Mouse (Mus musculus) stomach, embryonic 14.5 days (tissue): Measurements from ENCODE around the gene Cbln4. TPM values are rescaled to one million over a fixed set of nuclear protein-coding genes. Genes with fewer than 3 reads are reported as not detected.
A peak's percentile ranks its signal among the peaks of the same experiment; 100 is the strongest.

Source experiments
- ATAC-seq: fragments of 200-750 bp; cut with Nextera tagmentation; 2 replicates; pipeline ENCODE4 v1.8.0; 2017; ENCODE audit warnings: low read depth, moderate TSS enrichment; ENCODE audit not compliant: insufficient number of reproducible peaks, insufficient read depth, low FRiP score
- H3K27ac ChIP-seq: fragments of 300-500 bp; sonication (generic); 2 replicates; pipeline ENCODE4 v1.5.1; 2014; ENCODE audit warnings: mild to moderate bottlenecking, low read length, moderate library complexity, mixed read lengths
- H3K27me3 ChIP-seq: fragments of 300-500 bp; sonication (generic); 2 replicates; pipeline ENCODE4 v1.6.1; 2014; ENCODE audit warnings: low read length, control low read depth, mixed read lengths; ENCODE audit not compliant: control insufficient read depth, insufficient read depth
- H3K36me3 ChIP-seq: fragments of 300-500 bp; sonication (generic); 2 replicates; pipeline ENCODE4 v1.6.1; 2014; ENCODE audit warnings: mild to moderate bottlenecking, control low read depth, low read length, moderate library complexity, mixed read lengths; ENCODE audit not compliant: control insufficient read depth, insufficient read depth
- H3K4me1 ChIP-seq: fragments of 300-500 bp; sonication (generic); 2 replicates; pipeline ENCODE4 v1.6.1; 2014; ENCODE audit warnings: low read length, control low read depth, mixed read lengths; ENCODE audit not compliant: control insufficient read depth, insufficient read depth
- H3K4me2 ChIP-seq: fragments of 300-500 bp; sonication (generic); replicated peaks from 2 replicates; pipeline ENCODE4 v1.6.1; 2014; ENCODE audit warnings: low read depth, low read length, control low read depth
- H3K4me3 ChIP-seq: fragments of 300-500 bp; sonication (generic); 2 replicates; pipeline ENCODE4 v1.5.1; 2014; ENCODE audit warnings: low read depth, low read length, control low read depth
- H3K9ac ChIP-seq: fragments of 300-500 bp; sonication (generic); replicated peaks from 2 replicates; pipeline ENCODE4 v1.6.1; 2014; ENCODE audit warnings: low read depth, mild to moderate bottlenecking, control low read depth, low read length, moderate library complexity, mixed read lengths
- H3K9me3 ChIP-seq: fragments of 300-500 bp; sonication (generic); 2 replicates; pipeline ENCODE4 v1.6.1; 2016; ENCODE audit warnings: low read depth, low read length, control low read depth; ENCODE audit not compliant: control insufficient read depth
- WGBS: fragments of 180-500 bp; shearing (Covaris S2); extraction: QIAGEN DNeasy Blood & Tissue Kit; methylation state at CpG from one replicate; pipeline ENCODE4 v1.1.7; 2014; 5-methylcytosine and 5-hydroxymethylcytosine counted together
- polyA plus RNA-seq: library from polyadenylated mRNA; unstranded; fragments of >200 nt; fragmentation: Nextera tagmentation; extraction: Ambion mirVana; gene quantifications from 2 replicates; pipeline ENCODE4 v1.2.1, GENCODE M21; 2014

The Cbln4 gene
- polyA plus RNA-seq = 0.31 and 0.38 TPM in 2 replicates

DNA sequence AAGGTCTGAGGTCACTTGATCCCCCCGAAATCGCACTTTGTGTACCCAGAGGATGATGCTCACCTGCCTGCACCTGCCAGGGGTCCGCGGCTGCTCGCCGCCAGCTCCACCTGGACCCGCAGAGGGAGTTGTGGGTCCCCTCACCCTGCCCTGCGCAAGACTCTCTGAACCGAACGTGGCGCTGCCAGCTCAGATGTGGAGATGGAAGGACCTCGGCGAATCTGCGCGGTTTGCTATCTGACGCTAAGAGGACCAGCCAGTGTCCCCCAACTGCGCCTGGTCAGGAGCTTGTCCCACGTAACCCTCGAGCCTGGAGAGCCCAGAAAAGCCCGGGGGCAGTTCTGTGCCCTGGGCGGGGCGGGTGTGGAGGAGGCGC, at the start of gene Cbln4:
Cbln4 (minus strand) TSS at position 232 of the 376 bp plus-strand sequence.
- Histone ChIP-seq H3K9me3 (no peaks in the 10 kb centered on the region), H3K4me1 (no peaks in the 10 kb centered on the region), H3K27ac (no peak within 1 kb of the TSS), H3K27me3 (peaks cover 29% of the 10 kb centered on the region), H3K4me2 (peak within 1 kb of the TSS; percentile 37), H3K36me3 (no peaks in the 10 kb centered on the region), H3K9ac (no peak within 1 kb of the TSS), H3K4me3 (peak within 1 kb of the TSS; percentile 17)
- under 1% methylated on average over 23 of the region's 23 CpGs for WGBS
- no peak for ATAC-seq

DNA sequence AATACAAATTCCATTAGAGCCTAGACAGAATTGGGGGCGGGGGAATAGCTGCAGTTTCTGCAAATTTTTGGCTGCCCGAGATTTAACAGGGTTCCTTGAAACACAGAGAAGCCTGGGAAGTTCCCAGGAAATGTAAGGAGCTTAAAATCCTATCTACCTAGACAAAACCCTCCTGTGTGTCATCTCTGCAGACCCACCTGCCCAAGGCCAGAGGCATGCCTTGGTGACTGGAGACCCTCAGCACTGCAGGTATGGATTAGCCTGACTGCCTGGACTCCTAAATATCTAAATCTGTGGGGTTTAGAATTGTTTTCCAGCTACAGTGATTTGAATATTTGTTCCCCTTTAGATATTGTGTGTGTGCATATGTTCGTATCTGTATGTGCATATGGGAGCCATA, 35.3 kb upstream of the Cbln4 start:
- H3K36me3 ChIP-seq = no peaks in the 10 kb centered on the region
- no peaks in the 10 kb centered on the region for H3K27me3 ChIP-seq
- peaks cover 2% of the 10 kb centered on the region; the same call in 1 of the 2 replicates for H3K4me1 ChIP-seq
- no peak for ATAC-seq
- H3K4me3 ChIP-seq = no peak overlapping the region
- no peak overlapping the region for H3K4me2 ChIP-seq
- no peak overlapping the region for H3K27ac ChIP-seq
- no peaks in the 10 kb centered on the region for H3K9me3 ChIP-seq
- 49% methylated on average over 3 of the region's 3 CpGs for WGBS
- H3K9ac ChIP-seq = no peak overlapping the region

DNA sequence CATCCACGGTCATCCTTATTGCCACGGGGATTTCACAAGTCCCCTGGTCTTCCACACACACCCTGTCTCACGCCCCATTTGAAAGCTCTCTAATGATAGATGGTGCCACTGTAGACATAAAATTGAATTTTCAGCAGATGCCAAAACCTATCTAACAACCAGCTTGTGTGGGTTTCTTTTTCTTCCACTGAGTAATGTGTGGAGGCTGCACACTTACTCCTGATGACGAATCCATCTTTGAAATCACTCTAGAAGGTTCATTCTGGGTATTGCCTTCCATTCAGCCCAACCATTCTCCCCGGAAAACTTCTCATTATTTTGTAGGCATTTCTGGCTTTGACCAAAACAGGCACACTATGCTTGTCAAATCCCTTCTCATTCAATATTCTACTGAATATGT, 33.0 kb upstream of the Cbln4 start:
- H3K4me1 ChIP-seq = peaks cover 3% of the 10 kb centered on the region; the same call in 1 of the 2 replicates
- H3K27me3 ChIP-seq = no peaks in the 10 kb centered on the region
- H3K36me3 ChIP-seq = no peaks in the 10 kb centered on the region
- no peak overlapping the region for H3K4me2 ChIP-seq
- no peak overlapping the region for H3K9ac ChIP-seq
- H3K27ac ChIP-seq = no peak overlapping the region
- H3K4me3 ChIP-seq = no peak overlapping the region
- no peak for ATAC-seq
- H3K9me3 ChIP-seq = no peaks in the 10 kb centered on the region
- 81% methylated on average over 5 of the region's 5 CpGs for WGBS

DNA sequence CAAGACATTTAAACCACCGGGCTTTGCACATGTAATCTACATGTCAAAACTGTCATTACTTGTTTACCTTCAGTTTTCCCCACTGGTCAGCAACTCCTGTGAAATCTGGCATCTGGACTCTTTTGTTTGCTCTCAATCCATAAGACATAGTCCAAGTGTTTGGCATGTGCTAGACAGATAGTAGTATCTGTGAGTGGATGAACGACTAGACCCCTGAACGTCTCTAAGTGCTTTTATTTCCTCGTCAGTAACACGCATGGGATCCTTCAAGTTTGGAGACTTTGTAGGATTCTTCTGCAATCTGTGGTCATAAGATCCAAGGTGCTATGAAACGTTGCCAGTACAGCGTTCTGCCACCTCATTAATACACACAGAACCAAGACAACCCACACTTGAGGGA, 19.6 kb upstream of the Cbln4 start:
- no peak for ATAC-seq
- 60% methylated on average over 7 of the region's 7 CpGs for WGBS
- Histone ChIP-seq H3K4me3 (no peak overlapping the region), H3K4me2 (no peak overlapping the region), H3K36me3 (no peaks in the 10 kb centered on the region), H3K27me3 (no peaks in the 10 kb centered on the region), H3K4me1 (no peaks in the 10 kb centered on the region), H3K27ac (no peak overlapping the region), H3K9ac (no peak overlapping the region), H3K9me3 (no peaks in the 10 kb centered on the region)

DNA sequence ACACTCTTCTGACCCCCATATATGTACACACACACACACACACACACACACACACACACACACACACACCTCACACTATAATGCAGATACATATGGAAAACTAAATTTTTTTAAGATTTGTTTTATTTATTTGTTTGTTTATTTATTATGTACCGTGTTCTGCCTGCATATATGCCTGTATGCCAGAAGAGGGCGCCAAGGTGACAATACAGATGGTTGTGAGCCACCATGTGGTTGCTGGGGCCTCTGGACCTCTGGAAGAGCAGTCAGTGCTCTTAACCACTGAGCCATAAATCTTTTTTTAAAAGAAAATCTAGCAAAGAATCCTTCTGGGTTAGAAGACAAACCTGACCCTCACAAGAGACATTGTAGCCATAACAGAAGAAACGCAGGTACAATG, 16.5 kb upstream of the Cbln4 start:
- Histone ChIP-seq H3K4me1 (no peaks in the 10 kb centered on the region), H3K4me2 (no peak overlapping the region), H3K27me3 (no peaks in the 10 kb centered on the region), H3K36me3 (no peaks in the 10 kb centered on the region), H3K9ac (no peak overlapping the region), H3K27ac (no peak overlapping the region), H3K9me3 (no peaks in the 10 kb centered on the region), H3K4me3 (no peak overlapping the region)
- WGBS = 62% methylated on average over 3 of the region's 3 CpGs
- ATAC-seq = no peak

DNA sequence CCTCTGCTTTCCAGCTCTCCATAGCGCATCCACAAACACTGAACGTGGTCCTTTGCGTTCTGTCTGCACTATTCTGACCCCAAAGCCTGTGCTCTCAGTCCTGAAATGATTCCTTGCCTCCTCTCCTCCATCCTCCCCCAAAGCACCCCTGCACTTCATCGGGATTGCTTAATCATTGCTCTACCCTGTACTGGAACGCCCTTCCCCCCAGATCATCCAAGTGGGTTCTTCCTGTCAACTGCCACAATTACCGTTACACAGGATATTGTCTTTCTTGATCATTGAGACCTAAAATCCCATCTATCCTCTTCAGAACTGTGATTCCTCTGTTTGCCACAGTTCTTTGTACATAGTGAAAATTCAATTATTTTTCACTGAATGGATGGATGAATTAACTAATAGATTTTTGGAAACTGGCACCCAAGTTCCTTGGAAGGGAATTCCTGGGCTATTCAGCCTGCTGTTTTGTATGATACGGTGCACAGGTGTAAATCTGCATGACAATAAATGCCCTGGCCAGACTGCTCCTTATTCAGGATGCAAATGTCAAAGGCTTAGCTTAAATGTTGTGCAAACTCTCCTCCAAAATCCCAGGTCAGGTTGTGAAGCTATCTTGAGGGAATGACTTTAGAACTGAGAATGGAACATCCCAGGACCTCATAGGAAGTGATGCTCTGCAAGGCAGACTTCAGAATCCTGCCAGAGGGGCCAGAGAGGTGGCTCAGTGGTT, 15.8 kb upstream of the Cbln4 start:
- no peak for ATAC-seq
- no peaks in the 10 kb centered on the region for H3K36me3 ChIP-seq
- H3K4me3 ChIP-seq = no peak overlapping the region
- H3K9ac ChIP-seq = no peak overlapping the region
- H3K9me3 ChIP-seq = no peaks in the 10 kb centered on the region
- 73% methylated on average over 7 of the region's 7 CpGs for WGBS
- H3K27ac ChIP-seq = no peak overlapping the region
- H3K27me3 ChIP-seq = no peaks in the 10 kb centered on the region
- H3K4me1 ChIP-seq = no peaks in the 10 kb centered on the region
- no peak overlapping the region for H3K4me2 ChIP-seq

DNA sequence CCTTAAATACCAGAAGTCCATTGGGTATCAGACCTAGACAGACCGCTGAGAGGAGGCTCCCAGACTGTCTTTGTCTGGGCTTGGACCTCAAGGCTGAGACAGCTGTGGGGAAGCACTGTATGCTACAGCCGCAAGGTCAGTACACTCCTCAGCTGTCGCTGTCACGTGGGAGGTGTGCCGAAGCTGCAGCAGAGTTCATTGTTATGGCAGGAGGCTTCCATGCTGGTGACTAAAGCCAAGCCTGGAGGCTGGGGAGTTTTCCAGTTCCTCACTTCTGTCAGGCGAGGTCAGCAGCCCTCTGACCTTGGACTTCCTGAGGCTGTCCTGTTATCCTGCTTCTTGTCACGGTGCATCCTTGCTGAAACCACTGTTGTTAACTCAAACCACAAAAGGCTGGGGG, 2.7 kb upstream of the Cbln4 start:
- ATAC-seq = no peak
- H3K36me3 ChIP-seq = no peaks in the 10 kb centered on the region
- no peaks in the 10 kb centered on the region for H3K4me1 ChIP-seq
- H3K4me2 ChIP-seq = no peak overlapping the region
- no peak overlapping the region for H3K4me3 ChIP-seq
- no peaks in the 10 kb centered on the region for H3K9me3 ChIP-seq
- H3K27ac ChIP-seq = no peak overlapping the region
- H3K27me3 ChIP-seq = peaks cover 29% of the 10 kb centered on the region
- WGBS = 32% methylated on average over 7 of the region's 7 CpGs
- H3K9ac ChIP-seq = no peak overlapping the region

DNA sequence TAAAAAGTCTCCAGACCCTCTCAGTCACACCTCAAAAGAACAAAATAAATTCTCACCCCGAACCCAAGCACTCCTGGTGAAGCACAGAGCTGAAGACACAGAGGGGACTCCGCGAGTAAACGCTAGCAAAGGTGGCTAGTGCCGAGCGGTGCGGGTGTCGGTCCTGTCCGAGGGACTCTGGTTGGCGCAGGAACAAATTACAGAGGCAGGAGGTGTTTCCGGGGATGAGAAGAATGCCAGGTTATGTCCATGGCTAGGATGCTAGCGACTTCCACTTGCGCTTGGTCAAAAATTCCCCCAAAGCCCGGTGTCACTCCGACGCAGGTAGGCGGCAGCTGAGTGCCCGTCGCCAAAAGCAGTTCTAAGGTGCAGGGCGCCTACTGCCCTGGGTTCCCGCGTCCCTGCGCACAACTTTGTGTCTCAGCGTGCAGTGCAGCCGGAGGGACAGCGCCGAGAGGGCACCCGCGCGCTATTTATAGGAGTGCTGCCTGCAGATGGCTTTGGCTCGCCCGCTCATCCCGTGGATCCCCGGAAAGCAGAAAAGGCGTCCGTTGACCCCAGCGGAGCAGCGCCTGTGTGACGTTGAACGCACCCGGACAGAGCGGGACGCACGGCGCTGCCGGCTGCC, 545 bp downstream of the Cbln4 start:
- 1% methylated on average over 46 of the region's 46 CpGs for WGBS
- H3K9ac ChIP-seq = no peak overlapping the region
- no peaks in the 10 kb centered on the region for H3K36me3 ChIP-seq
- H3K27me3 ChIP-seq = peaks cover 29% of the 10 kb centered on the region
- no peaks in the 10 kb centered on the region for H3K9me3 ChIP-seq
- H3K4me2 ChIP-seq = peak overlapping the region; percentile 37
- ATAC-seq = no peak
- no peaks in the 10 kb centered on the region for H3K4me1 ChIP-seq
- no peak overlapping the region for H3K27ac ChIP-seq
- peak overlapping the region; percentile 17 for H3K4me3 ChIP-seq
